Mouse (Mus musculus): Measurements from ENCODE around the gene Lingo1.

Gene Lingo1

DNA sequence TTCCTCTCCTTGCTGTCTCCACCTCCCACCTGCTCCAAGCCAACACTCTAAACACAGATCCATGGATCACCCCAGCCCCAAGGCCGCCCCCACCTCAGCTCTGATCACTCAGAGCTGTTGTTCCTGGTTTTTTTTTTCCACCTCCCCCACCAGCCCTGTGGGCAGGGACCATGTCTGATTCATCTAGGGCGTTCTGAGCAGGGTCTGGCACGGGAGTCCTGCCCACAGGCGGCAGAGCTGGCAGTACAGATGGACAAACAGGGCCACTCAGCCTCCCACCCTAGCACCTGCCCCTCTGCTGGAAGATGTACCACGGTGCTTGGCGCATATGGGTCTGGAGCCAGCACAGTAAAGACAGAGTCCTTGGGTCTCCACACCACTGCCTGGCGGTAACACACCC is 114.3 kb downstream of the Lingo1 start:
- peak; percentile 82 to 85 for DNase-seq (ENCODE audit: low spot score in 2 of 2)

DNA sequence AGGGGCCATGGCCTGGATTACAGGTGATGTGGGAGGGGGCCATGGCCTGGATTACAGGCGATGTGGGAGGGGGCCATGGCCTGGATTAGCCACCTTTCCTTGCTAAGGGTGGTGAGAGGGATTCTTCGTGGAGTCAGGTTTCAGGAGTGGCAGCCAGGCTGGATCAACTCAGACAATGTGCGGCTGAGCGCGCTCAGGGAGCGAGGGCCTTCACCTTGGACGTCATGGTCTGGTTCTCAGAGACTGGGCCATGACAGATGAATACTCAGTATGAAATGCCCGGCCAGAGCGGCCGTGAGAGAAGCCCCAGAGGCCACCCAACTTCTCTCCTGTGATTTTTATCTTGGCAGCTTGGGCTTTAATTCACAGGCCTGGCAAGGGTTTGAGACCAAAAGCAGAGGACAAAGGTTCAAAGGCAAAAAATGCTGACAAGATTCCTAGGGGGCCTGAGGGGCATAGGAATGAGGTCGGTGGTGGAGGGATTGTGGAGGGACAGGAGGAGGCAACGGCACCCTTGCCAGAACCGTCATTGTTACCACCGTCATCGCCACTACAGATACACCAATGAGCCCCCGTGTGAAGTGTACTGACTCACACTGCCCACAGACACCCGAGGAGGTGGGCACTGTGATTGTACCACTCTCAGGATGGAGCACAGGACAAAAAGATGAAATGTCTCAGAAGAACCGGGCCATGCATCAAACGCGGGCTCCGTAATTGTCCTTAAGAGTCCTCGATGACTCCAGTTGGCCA is 117.2 kb downstream of the Lingo1 start:
- DNase-seq (ENCODE audit: low spot score in 2 of 2): peak in 1 of 2 experiments; percentile 51

DNA sequence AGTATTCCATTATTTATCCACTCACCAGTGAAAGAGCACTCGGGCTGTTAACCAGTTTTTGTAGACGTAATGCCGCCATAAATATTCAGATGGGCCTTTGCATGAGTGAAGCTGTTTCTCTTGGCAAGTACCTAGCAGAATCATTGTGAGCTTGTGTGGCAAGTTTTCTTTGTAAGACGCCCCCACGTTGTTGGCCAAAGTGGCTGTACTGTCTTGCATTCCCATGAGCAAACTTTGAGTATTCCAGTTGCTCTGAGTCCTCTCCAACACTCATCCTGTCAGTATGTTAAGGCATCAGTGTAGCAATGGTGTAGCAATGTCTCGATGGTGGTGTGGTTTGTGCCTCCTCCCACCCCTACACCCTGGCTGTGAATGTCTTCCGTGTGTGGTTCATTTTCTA is 120.6 kb downstream of the Lingo1 start:
- DNase-seq (ENCODE audit: low spot score in 2 of 2): no peak

DNA sequence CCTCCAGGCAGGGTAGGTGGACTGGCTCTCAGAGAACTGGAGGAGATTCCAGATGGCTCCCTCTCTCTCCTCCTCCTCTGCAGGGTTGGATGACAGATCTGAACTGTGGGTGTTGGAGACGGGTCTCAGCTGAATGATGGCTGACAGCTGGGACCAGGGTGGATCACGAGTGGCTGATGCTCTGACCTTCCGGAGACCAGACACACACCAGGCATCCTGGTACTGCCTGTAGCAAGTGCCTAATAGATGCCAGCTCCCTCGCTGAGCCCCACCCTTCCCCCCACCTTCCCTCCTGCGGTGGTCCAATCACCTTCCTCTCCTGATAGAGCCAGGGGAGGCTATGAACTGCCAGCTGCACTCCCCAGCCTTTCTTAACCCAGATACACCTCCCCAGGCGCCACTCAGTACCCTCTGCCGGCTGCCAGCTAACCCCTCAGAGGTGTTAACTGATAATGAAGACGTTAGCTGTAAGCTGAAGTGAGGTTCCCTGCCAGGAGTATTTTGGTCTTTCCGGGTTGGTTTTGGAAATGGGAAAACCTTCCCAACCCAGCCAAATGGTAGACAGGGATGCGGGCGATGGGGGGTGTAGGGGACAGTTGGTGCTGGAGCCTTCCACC is 126.6 kb downstream of the Lingo1 start:
- DNase-seq (ENCODE audit: low spot score in 2 of 2): peak; percentile 54 to 58

DNA sequence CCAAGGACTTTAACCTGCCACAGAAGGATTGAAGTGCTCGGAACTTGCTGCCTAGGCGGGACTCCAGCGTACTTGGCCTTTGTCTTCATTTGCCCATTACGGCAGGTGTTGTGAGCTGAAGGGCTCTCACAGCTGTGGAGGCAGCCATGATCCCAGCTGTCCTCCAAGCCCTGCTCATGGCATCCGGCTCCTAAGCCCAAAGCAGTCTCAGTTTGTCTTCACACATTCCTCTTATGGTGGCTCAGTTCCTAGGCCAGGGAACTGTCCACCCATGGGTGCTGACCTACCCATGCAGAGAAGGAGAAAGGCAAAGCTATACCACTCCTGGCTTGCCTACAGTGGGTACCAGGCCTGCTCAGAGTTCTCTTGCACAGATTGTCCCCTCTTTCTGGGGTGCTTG is 132.1 kb downstream of the Lingo1 start:
- no peak for DNase-seq (ENCODE audit: low spot score in 2 of 2)

DNA sequence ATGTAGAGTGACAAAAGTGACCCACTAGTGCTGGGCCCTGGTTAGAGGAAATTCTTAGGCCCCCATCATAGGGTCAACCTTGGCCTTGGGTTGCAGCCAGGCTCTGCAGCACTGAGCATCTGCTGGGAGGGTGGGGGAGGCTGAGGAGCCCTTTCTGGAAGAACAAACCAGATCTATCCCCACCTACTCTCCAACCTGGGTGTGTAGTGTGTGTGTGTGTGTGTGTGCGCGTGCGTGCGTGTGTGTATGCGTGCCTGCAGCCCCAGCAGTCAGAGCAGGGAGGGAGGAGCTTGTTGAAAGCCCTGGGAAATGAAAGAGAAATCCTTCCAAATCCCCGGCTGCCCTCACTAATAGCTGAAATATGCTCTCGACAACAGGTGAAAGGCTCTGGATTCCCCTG is 133.3 kb downstream of the Lingo1 start:
- DNase-seq (ENCODE audit: low spot score in 2 of 2): peak; percentile 67 to 69

DNA sequence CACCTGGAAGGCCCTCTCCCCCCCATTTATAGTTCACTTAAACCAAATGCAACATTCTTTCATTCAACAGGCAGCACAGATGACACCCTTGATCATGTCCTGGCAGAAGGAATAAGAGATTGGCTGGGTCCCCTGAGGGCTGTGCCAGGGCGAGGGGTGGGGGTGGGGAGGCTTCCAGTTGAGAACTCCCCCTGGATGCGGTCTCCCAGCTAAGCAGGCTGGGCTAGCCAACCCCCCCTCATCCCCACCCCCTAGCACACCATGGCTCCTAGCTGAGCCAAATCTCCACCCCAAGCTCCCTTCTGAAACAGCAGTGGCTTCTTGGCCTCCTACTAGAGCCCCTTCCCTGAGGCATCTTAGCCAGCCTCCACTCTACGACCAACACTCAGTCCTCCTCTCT is 133.9 kb downstream of the Lingo1 start:
- no peak for DNase-seq (ENCODE audit: low spot score in 2 of 2)

DNA sequence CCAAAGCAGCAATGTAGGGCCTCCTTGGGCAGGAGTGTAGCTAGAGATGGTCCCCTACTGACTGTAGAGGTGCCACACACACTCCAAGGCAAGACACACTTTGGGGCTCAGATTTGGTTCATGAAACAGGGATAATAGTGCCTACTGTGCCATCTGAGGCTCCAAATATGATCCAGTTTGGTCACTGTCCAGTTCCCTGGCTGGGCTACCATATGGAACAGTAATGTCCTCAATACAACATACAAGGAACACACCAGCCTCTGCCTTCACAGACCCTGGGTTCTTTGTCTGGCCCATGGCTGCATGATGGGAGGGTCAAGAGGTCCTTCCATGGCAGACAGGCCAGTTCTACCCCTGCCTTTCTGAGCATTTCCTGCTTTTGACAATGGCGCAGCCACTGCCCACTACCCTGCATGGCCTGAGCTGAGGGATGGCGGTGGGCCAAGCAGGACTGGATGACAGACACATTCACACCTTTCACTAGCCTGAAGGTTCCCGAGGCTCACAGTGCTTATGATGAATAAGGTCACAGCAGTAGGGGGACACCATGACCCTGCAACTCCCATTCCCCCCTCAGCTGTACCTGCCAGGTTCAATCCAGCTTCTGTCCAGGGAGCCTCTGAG is 134.9 kb downstream of the Lingo1 start:
- DNase-seq (ENCODE audit: low spot score in 2 of 2): no peak

DNA sequence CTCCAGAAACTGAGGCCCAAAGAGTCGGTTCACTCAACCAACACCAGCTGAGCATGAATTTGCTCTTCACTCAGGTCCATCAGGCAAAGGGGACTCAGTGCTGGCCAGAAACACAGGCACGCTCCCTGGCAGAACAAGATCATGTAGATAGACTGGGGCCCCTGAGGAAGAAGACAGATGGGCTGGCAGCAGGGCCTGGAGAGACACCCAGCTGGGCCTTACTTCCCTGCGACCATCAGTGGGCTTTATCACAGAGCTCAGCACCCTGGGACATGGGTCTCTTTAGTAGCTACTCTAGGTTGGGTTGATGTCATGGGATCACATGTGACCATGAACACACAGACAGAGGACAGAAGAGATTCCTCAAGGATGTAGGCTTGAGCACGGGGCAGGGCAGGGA is 137.7 kb downstream of the Lingo1 start:
- no peak for DNase-seq (ENCODE audit: low spot score in 2 of 2)

DNA sequence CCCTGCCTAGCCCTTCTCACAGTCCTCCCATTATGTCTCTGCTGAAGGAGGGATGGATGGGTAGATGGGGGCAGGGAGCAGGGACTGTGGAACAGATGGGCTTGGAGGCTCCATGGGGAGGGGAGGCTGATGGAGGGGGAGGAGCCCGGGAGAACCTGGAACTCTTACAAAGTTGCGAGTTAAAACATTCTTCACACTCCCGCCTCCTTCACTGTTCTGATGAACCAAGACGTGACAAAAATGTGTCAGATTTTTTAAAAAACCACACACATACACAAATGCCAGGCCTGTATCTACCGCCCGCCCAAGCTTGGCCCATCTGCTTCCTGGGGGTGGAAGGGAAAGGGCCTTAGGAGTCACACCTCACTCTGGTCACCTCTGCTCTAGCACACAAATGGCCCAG is 138.3 kb downstream of the Lingo1 start:
- DNase-seq (ENCODE audit: low spot score in 2 of 2): peak; percentile 81 to 91

DNA sequence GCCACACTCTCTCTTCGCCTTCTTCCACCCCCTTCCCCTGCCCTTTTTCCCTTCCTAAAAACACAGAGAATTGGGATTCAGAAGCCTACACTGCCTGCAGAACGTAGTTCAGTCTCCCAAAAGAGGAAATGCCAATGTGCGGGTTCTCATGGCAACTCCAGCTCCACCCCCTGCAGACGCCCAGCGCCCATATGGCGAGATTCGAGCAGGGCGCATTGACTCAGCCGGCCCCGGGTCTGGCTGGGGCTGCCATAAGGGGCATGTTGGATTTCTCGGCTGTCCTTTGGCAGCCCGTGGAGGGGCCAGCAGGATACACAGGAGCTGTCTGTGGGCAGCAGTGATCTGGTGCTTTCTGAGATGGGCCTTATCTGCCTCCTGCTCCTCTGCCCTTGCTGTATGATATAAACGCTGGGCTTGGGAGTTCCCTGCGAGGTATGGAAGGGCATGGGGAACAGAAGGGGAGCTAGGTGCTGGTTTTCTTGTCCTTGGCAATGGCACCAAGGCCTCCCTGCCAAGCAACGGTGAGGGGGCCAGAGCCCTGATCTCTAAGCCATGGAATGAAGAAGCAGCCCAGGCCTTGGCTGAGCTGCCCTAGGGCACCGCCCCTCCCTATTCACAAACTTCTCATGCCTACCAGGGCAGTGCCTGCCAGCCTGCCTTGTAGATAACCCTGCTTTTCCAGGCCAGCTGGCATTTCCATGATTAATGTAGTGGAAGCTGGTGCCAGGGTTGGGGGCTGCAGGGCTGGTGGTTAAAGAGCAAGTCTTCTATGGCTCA is 139.3 kb downstream of the Lingo1 start:
- peak; percentile 87 to 89 for DNase-seq (ENCODE audit: low spot score in 2 of 2)

DNA sequence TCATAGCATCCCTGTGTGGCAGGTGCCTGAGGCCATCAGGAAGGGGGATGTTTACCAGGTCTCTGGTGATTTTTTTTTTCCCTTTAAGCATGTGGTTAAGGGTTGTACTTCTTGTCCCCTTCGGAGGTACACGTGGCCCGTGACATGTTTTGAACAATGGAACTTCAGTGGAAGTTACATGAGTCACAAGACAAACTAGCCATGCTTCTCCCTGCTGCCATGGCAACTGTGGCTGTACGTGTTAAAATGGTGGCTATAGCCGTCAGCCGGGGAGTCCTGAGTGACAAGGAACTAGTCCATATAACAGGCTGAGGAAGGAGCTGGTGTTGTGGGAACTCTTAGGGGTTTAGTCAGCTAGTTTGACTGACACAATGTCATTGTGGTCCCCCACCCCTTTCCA is 141.1 kb downstream of the Lingo1 start:
- DNase-seq (ENCODE audit: low spot score in 2 of 2): no peak

DNA sequence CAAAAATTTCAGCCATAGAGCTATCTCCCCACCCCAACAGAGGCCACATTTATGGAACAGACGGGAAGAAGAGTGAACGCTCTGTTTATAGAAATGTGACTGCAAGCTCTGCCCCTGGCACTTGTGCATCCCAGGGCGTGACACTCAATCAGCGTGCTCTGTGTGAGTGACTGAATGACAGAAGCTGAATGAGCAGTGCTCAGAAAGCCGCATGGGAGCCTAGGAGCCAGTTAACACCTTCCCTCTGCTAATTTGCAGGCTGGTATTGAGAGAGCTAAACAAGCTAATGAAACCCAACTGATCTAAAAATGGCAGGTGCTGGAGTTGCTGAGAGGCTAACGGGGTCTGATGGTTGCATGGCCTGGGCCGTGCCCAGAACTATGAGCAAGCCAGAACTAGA is 143.7 kb downstream of the Lingo1 start:
- DNase-seq (ENCODE audit: low spot score in 2 of 2): no peak

DNA sequence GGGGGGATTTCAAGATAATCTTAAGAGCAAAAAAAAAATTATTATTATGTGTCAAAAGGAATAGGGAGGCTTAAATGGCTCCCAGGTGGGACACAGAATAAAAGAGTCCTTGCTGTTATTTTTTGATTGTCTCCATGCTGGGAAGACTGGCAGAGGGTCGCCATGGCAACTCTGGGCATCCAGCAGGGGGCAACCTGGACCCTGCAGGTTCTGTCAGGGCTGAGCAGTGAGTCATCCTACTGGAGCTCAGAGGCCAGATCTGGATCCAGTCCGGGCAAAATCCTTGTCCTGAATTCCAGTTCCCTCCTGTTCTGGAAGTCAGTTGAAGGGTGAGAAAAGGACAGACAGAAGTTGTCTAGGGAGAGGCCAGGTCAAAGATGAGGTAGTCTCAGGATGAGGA is 144.7 kb downstream of the Lingo1 start:
- DNase-seq (ENCODE audit: low spot score in 2 of 2): no peak

DNA sequence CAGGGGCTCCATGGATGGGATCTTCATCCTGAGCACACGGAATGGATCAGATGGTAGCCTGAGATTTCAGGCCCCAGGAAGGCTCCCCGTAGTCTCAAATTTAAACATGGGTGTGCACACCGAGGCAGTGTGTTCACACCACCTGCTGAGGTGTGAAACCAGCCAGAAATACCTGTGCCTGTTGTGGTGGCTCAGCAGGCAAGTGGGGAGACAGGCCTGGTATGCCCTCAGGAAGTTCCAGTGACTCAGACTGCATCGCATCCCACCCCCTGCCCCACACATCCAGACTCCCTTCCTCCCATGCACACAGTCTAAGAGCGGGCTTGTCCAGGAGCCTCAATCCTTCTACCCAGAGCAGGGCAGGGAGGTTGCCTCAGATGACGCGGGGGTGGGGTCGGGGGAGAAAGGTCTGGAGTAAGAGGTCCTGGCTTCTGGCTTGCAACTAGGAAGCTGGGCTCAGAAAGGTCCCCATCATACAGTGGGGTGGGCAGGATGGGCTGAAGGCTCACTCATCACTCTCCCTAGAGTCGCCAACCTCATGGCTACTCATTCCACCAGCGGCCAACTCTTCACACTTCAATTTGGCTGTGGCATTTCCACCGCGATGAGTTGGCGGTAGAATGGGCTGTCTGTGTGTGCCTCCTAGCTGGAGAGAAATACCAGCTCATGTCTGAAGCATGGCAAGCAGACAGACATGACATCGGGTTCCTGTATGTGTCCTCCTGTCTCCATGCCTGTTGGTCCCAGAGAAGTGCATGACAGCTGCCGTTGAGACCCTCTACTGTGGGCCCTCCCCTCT is 149.8 kb downstream of the Lingo1 start:
- peak in 1 of 2 experiments; percentile 52 for DNase-seq (ENCODE audit: low spot score in 2 of 2)

DNA sequence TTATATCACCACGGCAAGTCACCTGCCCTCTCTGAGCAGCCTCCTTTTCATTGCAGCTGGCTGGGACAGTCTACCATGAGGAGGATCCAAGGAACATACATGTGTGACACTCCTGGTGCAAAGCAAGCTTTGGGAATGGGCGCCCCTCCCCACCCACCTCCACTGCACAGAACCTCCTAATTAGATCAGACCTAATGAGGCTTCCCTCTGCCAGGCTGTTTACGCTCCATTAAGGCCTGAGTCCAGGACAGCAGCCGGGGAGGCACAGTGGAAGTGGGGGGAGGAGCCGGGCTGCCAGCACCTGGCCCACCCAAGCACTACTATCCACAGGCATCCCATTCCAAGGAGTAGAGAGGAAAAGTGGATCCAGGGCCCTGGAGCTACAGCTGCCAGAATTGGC is 152.8 kb downstream of the Lingo1 start:
- no peak for DNase-seq (ENCODE audit: low spot score in 2 of 2)

DNA sequence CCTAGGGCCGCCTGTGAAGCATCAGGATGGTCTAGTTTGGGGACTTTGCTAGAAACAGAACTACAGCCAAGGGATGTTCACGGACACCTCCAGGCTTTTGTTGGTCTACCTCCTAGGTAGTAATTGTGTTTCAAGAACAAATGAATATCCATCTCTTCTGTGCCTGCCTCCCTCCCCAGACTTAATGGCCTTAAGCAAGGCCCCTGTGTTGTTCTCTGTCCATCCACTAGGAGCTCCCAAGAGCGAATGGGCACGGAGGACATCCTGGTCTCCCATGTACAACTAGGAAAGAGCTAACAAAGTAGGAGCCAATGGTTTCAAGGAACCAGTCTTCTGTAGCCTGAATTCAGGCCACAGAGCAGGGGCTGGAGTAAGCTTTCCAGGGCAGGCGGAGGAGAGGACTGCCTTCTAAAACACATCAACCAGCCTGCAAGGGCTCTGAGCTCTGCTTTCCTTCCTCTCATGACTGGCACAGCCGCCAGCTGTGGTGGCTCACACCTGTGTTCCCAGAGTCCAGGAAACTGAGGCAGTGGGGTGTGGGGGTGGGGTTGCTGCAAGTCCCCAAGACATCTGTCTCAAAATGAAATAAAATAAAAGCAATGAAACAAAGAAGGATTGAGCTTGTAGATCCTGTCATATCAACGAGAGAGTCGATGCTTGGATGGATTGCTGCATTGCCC is 157.9 kb downstream of the Lingo1 start:
- DNase-seq (ENCODE audit: low spot score in 2 of 2): no peak

DNA sequence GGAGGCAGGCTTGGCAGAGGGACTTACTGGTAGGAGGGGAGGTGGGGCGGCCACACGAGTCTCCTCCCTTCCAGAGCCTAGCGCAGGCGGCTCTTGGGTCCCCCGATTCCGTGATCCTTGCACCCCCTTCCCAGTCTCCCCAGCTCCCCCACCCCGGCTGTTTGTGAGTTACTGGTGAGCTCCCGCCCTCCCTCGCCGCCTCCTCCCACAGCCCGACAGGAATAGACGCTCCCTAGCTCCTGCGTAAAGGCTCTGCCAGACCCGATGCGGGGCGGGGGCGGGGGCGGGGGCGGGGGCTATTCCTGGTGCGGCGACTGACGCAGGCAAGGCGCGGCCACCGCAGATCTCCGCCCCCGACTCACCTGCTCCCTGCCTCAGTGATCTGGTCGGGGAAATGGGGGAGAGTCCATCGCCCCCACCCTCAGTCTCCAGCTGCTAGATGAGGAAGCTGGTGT is 158.8 kb downstream of the Lingo1 start:
- peak; percentile 80 to 86 for DNase-seq (ENCODE audit: low spot score in 2 of 2)

DNA sequence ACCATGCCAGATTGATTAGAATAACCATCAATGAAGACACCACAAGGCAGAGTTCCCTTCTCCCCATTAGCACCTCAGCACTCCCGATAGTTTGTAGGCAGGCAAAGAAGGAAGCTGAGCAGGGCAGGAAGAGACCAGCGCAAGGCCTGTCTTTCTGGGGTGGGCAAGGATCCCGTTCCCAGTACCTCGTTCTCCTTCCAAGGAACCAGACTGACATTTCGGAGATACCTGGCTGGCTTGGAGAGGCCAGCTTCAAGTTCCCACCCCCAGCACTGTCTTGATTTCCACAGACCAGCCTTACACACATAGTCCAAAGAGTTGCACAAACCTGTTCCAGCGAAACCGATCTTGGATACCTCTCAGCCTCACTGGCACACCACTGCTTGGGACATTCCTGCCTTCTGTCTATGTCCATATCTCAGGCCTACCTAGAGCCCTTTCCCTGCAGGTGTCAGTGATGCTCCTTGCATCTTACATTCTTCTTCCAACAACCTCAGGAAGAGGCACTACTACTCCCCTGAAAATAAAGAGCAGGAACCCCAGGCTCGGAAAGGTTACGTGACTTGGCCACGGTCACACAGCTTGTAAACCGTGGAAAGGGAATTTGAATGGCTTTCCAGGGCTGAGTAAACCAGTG is 159.4 kb downstream of the Lingo1 start:
- DNase-seq (ENCODE audit: low spot score in 2 of 2): no peak

DNA sequence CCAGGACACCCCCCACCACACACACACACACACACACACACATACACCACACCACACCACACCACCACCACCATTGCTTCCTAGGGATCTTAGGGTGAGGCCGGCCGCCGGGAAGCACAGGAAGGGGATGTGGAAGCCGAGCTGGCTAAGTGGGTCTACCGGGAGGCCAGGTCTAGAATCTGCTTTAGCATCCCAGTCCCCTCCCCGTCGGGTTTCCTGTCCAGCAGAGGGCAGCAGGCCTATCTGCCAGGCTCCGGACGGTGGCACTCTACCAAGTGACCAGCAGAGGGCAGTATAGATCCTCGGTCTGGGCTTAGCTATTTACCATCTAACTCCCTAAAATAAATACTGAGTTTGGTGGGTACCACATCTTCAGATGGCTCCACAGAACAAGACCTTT is 160.1 kb downstream of the Lingo1 start:
- peak; percentile 94 to 96 for DNase-seq (ENCODE audit: low spot score in 2 of 2)

Measured in right cerebral cortex, adult 2 months (tissue).